Mouse (Mus musculus): ENCODE measurements at regions not wholly inside any gene's neighbourhood (a gene's known extent, or its start where the extent isn't known, plus 50 kb on each side); places are given as distances from the start of the nearest gene placed in this dataset.

- TF ChIP-seq POLR2A (IDR thresholded peaks at IDR 0.05; ENCODE audit: control insufficient read depth, extremely low read depth, insufficient read depth, low read length, poor library complexity): no peak
- no peak for TF ChIP-seq CTCF (IDR thresholded peaks at IDR 0.05; ENCODE audit: borderline replicate concordance, control insufficient read depth, extremely low read depth, insufficient read depth, low read length, poor library complexity)
Observed at GRCm38 (mm10) chr13:46179916-46180315, 93.6 kb upstream of the Stmnd1 start.
